Comparison of ENCODE assay signal across 27 mouse cellular contexts in the genomic region with DNA sequence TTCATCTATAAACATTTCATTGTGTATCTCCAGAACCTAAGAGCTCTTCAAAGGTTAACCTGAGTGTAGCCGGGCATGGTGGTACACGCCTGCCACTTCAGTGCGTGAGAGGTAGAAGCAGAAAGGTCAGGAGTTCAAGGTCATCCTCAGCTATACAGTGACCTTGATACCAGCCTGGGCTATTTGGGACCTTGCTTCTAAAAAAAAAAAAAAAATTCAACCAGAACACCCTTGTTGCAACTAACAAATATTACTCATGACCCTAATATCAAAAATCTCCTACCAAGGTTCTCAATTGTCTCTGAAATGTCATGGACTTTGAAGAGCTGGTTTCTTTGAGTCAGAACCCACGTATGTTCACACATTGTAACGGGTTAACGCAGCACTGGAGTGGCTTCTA. TPM values are rescaled to one million over a fixed set of nuclear protein-coding genes. Genes with fewer than 3 reads are reported as not detected.
A peak's percentile ranks its signal among the peaks of the same experiment; 100 is the strongest.
DNase-seq lines count a peak whose midpoint lies in the region; ATAC-seq lines count a peak whose summit lies in the region.
"Had no signal": no experiment of that assay in that cellular context is flagged by ENCODE, and none has a peak within 500 bp of the region (broad histone marks: within the 10 kb centered on the region; RNA-seq: fewer than 3 reads in every experiment).

No protein-coding gene starts in this region.

- peak overlapping the region; percentile 41; the same call in 1 of the 2 replicates for H3K27ac ChIP-seq in heart, embryonic 11.5 days (ENCODE audit: low read depth, low read length)
- no peak overlapping the region for H3K27ac ChIP-seq in heart, embryonic 10.5 days
- H3K27ac ChIP-seq in heart, embryonic 16.5 days (ENCODE audit: low read length), result 0 out of 2 replicates have a peak overlapping the region, but pooled peaks have one; percentile 16
- H3K27ac ChIP-seq: embryonic facial prominence, embryonic 10.5 days; forebrain, embryonic 13.5 days; hindbrain, postnatal 0 days; kidney, postnatal 0 days had no signal

- H3K9me3 ChIP-seq in heart, embryonic 11.5 days (replicated peaks; ENCODE audit: control insufficient read depth, low read length), result no peaks in the 10 kb centered on the region
- no peaks in the 10 kb centered on the region for H3K9me3 ChIP-seq in heart, embryonic 10.5 days
- no peaks in the 10 kb centered on the region for H3K9me3 ChIP-seq in heart, embryonic 16.5 days (replicated peaks; ENCODE audit: control insufficient read depth, low read length)
- H3K9me3 ChIP-seq: embryonic facial prominence, embryonic 10.5 days; forebrain, embryonic 13.5 days; G1E; hindbrain, embryonic 13.5 days had no signal

- H3K36me3 ChIP-seq in heart, embryonic 11.5 days (ENCODE audit: control insufficient read depth, insufficient read depth, low read length), result no peaks in the 10 kb centered on the region
- no peaks in the 10 kb centered on the region for H3K36me3 ChIP-seq in heart, embryonic 10.5 days
- no peaks in the 10 kb centered on the region for H3K36me3 ChIP-seq in heart, embryonic 16.5 days (ENCODE audit: control insufficient read depth, insufficient read depth)
- H3K36me3 ChIP-seq: embryonic facial prominence, embryonic 10.5 days; G1E; hindbrain, embryonic 13.5 days had no signal

- no peaks in the 10 kb centered on the region for H3K27me3 ChIP-seq in heart, embryonic 11.5 days (ENCODE audit: control insufficient read depth, insufficient read depth, low read length)
- H3K27me3 ChIP-seq in heart, embryonic 10.5 days (ENCODE audit: insufficient read depth, poor library complexity, severe bottlenecking), result 0 out of 2 replicates have a peak, but pooled peaks cover 7% of the 10 kb centered on the region
- no peaks in the 10 kb centered on the region for H3K27me3 ChIP-seq in heart, embryonic 16.5 days (ENCODE audit: control insufficient read depth, insufficient read depth, low read length)
- H3K27me3 ChIP-seq: forebrain, embryonic 13.5 days; hindbrain, embryonic 13.5 days had no signal

- H3K9ac ChIP-seq in heart, embryonic 11.5 days (ENCODE audit: low read depth, low read length), result no peak overlapping the region
- H3K9ac ChIP-seq in heart, embryonic 16.5 days (ENCODE audit: low read length), result no peak overlapping the region
- H3K9ac ChIP-seq: forebrain, embryonic 13.5 days; forebrain, postnatal 0 days; hindbrain, embryonic 13.5 days had no signal

- H3K4me2 ChIP-seq in heart, embryonic 11.5 days, result no peak overlapping the region
- peak overlapping the region; percentile 40 for H3K4me2 ChIP-seq in heart, embryonic 16.5 days (ENCODE audit: low read depth, low read length)
- H3K4me2 ChIP-seq: forebrain, embryonic 13.5 days; hindbrain, embryonic 13.5 days had no signal

- DNase-seq in adrenal gland, postnatal 10 days, result peak; percentile 12
- no peak for DNase-seq in adrenal gland, postnatal 36 days
- no peak for DNase-seq in heart, embryonic 10.5 days (ENCODE audit: low spot score)
- DNase-seq in heart, postnatal 4 days, result no peak
- peak; percentile 44 for DNase-seq in R1 (ENCODE audit: low read depth, low spot score)
- DNase-seq in right cerebral cortex, postnatal 14 days, result no peak
- DNase-seq: cerebellum, adult 2 months; cerebellum, postnatal 10 days; forebrain, postnatal 0 days; gastrocnemius, postnatal 14 days; kidney, adult 11 months; kidney, adult 9 months had no signal

- H3K4me3 ChIP-seq in heart, embryonic 11.5 days (ENCODE audit: low read depth, low read length), result no peak overlapping the region
- H3K4me3 ChIP-seq in heart, embryonic 10.5 days, result no peak overlapping the region
- no peak overlapping the region for H3K4me3 ChIP-seq in heart, embryonic 16.5 days (ENCODE audit: low read length)
- H3K4me3 ChIP-seq: embryonic facial prominence, embryonic 10.5 days; forebrain, embryonic 13.5 days; hindbrain, embryonic 13.5 days had no signal

- no peak for ATAC-seq in heart, embryonic 11.5 days (replicated peaks; ENCODE audit: insufficient number of reproducible peaks, low FRiP score, low TSS enrichment)
- ATAC-seq in heart, embryonic 16.5 days (replicated peaks; ENCODE audit: extremely low read depth, insufficient read depth, low FRiP score), result no peak
- ATAC-seq: activated CD4-positive, CD25-positive, alpha-beta regulatory T cell, adult 4 months; forebrain, embryonic 13.5 days; forebrain, postnatal 0 days; hindbrain, postnatal 0 days had no signal

- 40% methylated on average over 6 of the region's 6 CpGs for WGBS in heart, embryonic 11.5 days (ENCODE audit: insufficient replicate concordance)
- 52% methylated on average over 6 of the region's 6 CpGs for WGBS in heart, embryonic 10.5 days
- WGBS in heart, embryonic 16.5 days, result 41% methylated on average over 6 of the region's 6 CpGs

- peaks cover 6% of the 10 kb centered on the region; the same call in 1 of the 2 replicates for H3K4me1 ChIP-seq in heart, embryonic 11.5 days (ENCODE audit: control insufficient read depth, insufficient read depth, low read length)
- H3K4me1 ChIP-seq in heart, embryonic 10.5 days, result peaks cover 12% of the 10 kb centered on the region
- peaks cover 9% of the 10 kb centered on the region for H3K4me1 ChIP-seq in heart, embryonic 16.5 days (ENCODE audit: control insufficient read depth, insufficient read depth, low read length)

RNA-seq across cellular contexts. Expression of gene Ankk1, which starts 42.0 kb away (rescaled TPM):
- not detected for total RNA-seq in adrenal gland, postnatal 10 days (2021)
- total RNA-seq in adrenal gland, postnatal 36 days (2021), result not detected
- polyA plus RNA-seq in heart, embryonic 11.5 days (2014; fragmentation: Nextera tagmentation; extraction: Ambion mirVana), result not detected in 2 replicates
- polyA plus RNA-seq in heart, embryonic 10.5 days (2016; fragmentation: Nextera tagmentation; extraction: Ambion mirVana), result 0.10 TPM in 1 of 2 replicates, not detected in the other
- not detected in 2 replicates for polyA plus RNA-seq in heart, embryonic 16.5 days (2015; fragmentation: Nextera tagmentation; extraction: Ambion mirVana)
- total RNA-seq in heart, postnatal 4 days (2021), result not detected
- total RNA-seq: adrenal gland, adult 18-20 months; forebrain, postnatal 0 days; gastrocnemius, adult 18-20 months; gastrocnemius, postnatal 14 days; hematopoietic stem cell, adult 5-6 weeks had no signal
- polyA plus RNA-seq: activated CD4-positive, CD25-positive, alpha-beta regulatory T cell, adult 4 months; C2C12; cerebellum, adult 2 months; embryonic facial prominence, embryonic 10.5 days; embryonic facial prominence, embryonic 14.5 days; forebrain, embryonic 13.5 days; forebrain, postnatal 0 days; G1E; hindbrain, embryonic 13.5 days; hindbrain, postnatal 0 days; intestine, embryonic 14.5 days; kidney, postnatal 0 days had no signal

RNA-seq across cellular contexts. Expression of gene Drd2, which starts 44.4 kb away (rescaled TPM):
- total RNA-seq in adrenal gland, postnatal 10 days (2021), result 1 to 10 TPM; 1.4 to 3.1 TPM
- total RNA-seq in adrenal gland, postnatal 36 days (2021), result 1 to 10 TPM in 1 of 2 experiments, under 1 TPM in 1; 0.95 to 1.7 TPM
- polyA plus RNA-seq in heart, embryonic 11.5 days (2014; fragmentation: Nextera tagmentation; extraction: Ambion mirVana), result not detected in 2 replicates
- 0.05 TPM in 1 of 2 replicates, not detected in the other for polyA plus RNA-seq in heart, embryonic 10.5 days (2016; fragmentation: Nextera tagmentation; extraction: Ambion mirVana)
- polyA plus RNA-seq in heart, embryonic 16.5 days (2015; fragmentation: Nextera tagmentation; extraction: Ambion mirVana), result 0.11 TPM in 2 replicates
- under 1 TPM; 0.41 to 0.52 TPM for total RNA-seq in heart, postnatal 4 days (2021)
- total RNA-seq: gastrocnemius, adult 18-20 months; gastrocnemius, postnatal 14 days; hematopoietic stem cell, adult 5-6 weeks had no signal
- polyA plus RNA-seq: activated CD4-positive, CD25-positive, alpha-beta regulatory T cell, adult 4 months; G1E; kidney, postnatal 0 days had no signal

Comparison
In these comparisons a context has a peak if more than half of its experiments do, and no peak if none do; other contexts are left out.
1. DNase-seq: peak in adrenal gland, postnatal 10 days (single experiment) and R1 (single experiment); none in adrenal gland, postnatal 36 days (0 of 2), heart, embryonic 10.5 days (single experiment), heart, postnatal 4 days (single experiment) and right cerebral cortex, postnatal 14 days (single experiment).